Mouse (Mus musculus): ENCODE data around the gene F3.

DNA sequence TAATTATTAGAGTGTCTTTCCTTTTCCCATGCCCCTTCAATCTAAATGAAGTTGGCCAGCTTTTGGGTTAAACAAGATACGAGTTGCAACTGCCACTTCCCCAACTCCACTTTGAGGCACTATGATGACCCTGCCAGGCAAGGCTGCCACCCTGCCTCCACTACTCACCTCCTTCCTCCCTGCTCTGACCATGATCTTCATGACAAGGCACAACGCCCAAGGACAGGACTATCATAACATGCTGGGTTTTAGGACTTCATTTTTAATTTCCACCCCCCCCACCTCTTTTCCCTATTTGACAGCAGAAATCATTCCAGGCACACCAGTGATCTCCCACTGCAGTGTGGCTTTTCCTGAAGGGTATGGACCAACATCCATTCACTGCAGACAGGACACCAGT is 14.6 kb downstream of the F3 start:
- no peak for TF ChIP-seq CTCF (conservative IDR thresholded peaks at IDR 0.05; ENCODE audit: insufficient read depth, insufficient read length, low read depth, low read length)
- TF ChIP-seq POLR2A (IDR thresholded peaks at IDR 0.05; ENCODE audit: low read depth, low read length), result no peak

Data from kidney, adult 2 months (tissue).